Mouse (Mus musculus) hindbrain, embryonic 14.5 days (tissue): ENCODE measurements at regions not wholly inside any gene's neighbourhood (a gene's known extent, or its start where the extent isn't known, plus 50 kb on each side); places are given as distances from the start of the nearest gene placed in this dataset.

Experiments
- ATAC-seq: fragments of 200-750 bp; cut with Nextera tagmentation; 2 replicates; pipeline ENCODE4 v1.8.0; 2017; ENCODE audit warnings: moderate number of reproducible peaks, mild to moderate bottlenecking, moderate TSS enrichment, moderate library complexity; ENCODE audit not compliant: low FRiP score
- DNase-seq: peaks from one replicate; pipeline ENCODE4 v3.0.0-alpha.2; 2015; ENCODE audit warnings: low spot score
- H3K27ac ChIP-seq: fragments of 300-500 bp; sonication (generic); 2 replicates; pipeline ENCODE4 v1.5.1; 2014; ENCODE audit warnings: mild to moderate bottlenecking, moderate library complexity
- H3K27me3 ChIP-seq: fragments of 300-500 bp; sonication (generic); 2 replicates; pipeline ENCODE4 v1.6.1; 2014; ENCODE audit warnings: mild to moderate bottlenecking, low read length, mixed read lengths; ENCODE audit not compliant: control insufficient read depth, insufficient read depth
- H3K36me3 ChIP-seq: fragments of 300-500 bp; sonication (generic); replicated peaks from 2 replicates; pipeline ENCODE4 v1.6.1; 2014; ENCODE audit not compliant: control insufficient read depth, insufficient read depth
- H3K4me1 ChIP-seq: fragments of 300-500 bp; sonication (generic); replicated peaks from 2 replicates; pipeline ENCODE4 v1.6.1; 2014; ENCODE audit warnings: antibody characterized with exemption, low read length, mixed read lengths; ENCODE audit not compliant: control insufficient read depth, insufficient read depth
- H3K4me2 ChIP-seq: fragments of 300-500 bp; sonication (generic); replicated peaks from 2 replicates; pipeline ENCODE4 v1.6.1; 2014; ENCODE audit warnings: mild to moderate bottlenecking, moderate library complexity
- H3K4me3 ChIP-seq: fragments of 300-500 bp; sonication (generic); replicated peaks from 2 replicates; pipeline ENCODE4 v1.5.1; 2014; ENCODE audit warnings: mild to moderate bottlenecking, low read length
- H3K9ac ChIP-seq: fragments of 300-500 bp; sonication (generic); 2 replicates; pipeline ENCODE4 v1.6.1; 2014
- H3K9me3 ChIP-seq: fragments of 300-500 bp; sonication (generic); 2 replicates; pipeline ENCODE4 v1.6.1; 2016; ENCODE audit warnings: low read length; ENCODE audit not compliant: control insufficient read depth
- WGBS: fragments of 180-500 bp; shearing (Covaris S2); extraction: QIAGEN DNeasy Blood & Tissue Kit; methylation state at CpG from one replicate; pipeline ENCODE4 v1.1.7; 2014; 5-methylcytosine and 5-hydroxymethylcytosine counted together

GRCm38 (mm10) chr3:41493472-41493871, 62.1 kb upstream of the Jade1 start:
- ATAC-seq, result no peak
- WGBS, result 97% methylated on average over 7 of the region's 7 CpGs
- DNase-seq, result no peak
- Histone ChIP-seq H3K36me3 (no peaks in the 10 kb centered on the region), H3K4me3 (no peak overlapping the region), H3K27me3 (no peaks in the 10 kb centered on the region), H3K9me3 (no peaks in the 10 kb centered on the region), H3K9ac (no peak overlapping the region), H3K4me2 (no peak overlapping the region), H3K27ac (no peak overlapping the region), H3K4me1 (no peaks in the 10 kb centered on the region)

DNA sequence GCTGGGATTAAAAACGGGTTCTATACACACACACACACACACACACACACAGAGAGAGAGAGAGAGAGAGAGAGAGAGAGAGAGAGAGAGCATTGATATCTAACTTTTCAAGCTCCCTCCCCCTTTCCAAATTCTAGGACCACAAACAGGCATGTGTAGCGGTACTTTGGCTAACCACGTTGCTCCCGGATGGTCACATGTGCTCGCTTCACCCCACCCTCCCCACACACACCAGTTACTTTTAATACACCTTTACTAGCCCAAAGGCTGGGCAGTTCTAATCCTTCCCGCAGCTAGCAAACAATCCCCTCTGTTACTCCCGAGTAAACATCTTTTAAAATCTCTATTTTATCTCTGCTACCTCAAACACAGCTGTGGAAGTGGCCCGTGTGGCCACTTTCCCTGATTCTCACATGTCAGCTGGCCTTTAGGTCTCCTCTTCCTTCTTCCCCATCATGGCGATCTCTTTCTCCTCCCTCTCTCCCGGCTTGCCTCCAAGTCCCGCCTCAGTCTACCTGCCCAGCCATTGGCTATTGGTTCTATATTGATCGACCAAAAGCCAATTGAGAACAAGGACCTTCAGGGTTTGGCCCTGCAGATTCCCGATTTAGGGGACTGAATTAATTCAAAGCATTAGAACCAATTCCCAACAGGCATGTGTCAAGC, 62.7 kb upstream of the Jade1 start:
- WGBS, result 92% methylated on average over 13 of the region's 13 CpGs

GRCm38 (mm10) chr3:41492031-41492726, 63.4 kb upstream of the Jade1 start:
- no peak overlapping the region for H3K4me2 ChIP-seq
- no peaks in the 10 kb centered on the region for H3K4me1 ChIP-seq
- no peaks in the 10 kb centered on the region for H3K27me3 ChIP-seq
- DNase-seq (no peak), ATAC-seq (no peak)
- no peak overlapping the region for H3K4me3 ChIP-seq
- H3K36me3 ChIP-seq, result no peaks in the 10 kb centered on the region
- WGBS, result 89% methylated on average over 3 of the region's 3 CpGs
- no peak overlapping the region for H3K9ac ChIP-seq
- H3K9me3 ChIP-seq, result no peaks in the 10 kb centered on the region
- no peak overlapping the region for H3K27ac ChIP-seq

More for the DNA sequence above, 62.7 kb upstream of the Jade1 start:
- Histone ChIP-seq H3K4me3 (no peak overlapping the region), H3K4me2 (no peak overlapping the region), H3K9ac (no peak overlapping the region), H3K4me1 (no peaks in the 10 kb centered on the region), H3K36me3 (no peaks in the 10 kb centered on the region), H3K9me3 (no peaks in the 10 kb centered on the region), H3K27ac (no peak overlapping the region), H3K27me3 (no peaks in the 10 kb centered on the region)
- ATAC-seq, result no peak
- DNase-seq, result no peak

DNA sequence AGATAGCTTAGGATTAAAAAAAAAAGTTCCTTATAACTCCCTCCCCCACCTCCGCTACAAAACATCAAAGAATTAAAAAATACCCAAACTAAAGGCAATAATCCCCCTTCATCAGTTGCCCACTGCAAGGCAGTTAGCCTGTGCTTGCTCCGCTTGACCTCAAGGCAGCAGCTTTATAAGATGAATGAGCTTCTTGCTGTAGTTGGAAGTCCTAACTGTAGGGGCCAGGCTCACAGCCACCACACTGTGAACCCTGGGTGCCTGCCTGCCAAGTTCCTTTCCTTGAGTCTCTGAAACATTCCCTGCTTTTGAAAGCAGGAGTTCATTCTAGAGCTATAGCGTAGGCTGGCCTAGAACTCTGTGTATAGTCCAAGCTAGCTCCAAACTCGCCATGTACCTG, 64.3 kb upstream of the Jade1 start:
- no peaks in the 10 kb centered on the region for H3K27me3 ChIP-seq
- no peak overlapping the region for H3K9ac ChIP-seq
- no peak overlapping the region for H3K4me3 ChIP-seq
- H3K4me2 ChIP-seq, result no peak overlapping the region
- ATAC-seq (no peak), DNase-seq (no peak)
- 91% methylated on average over 4 of the region's 4 CpGs for WGBS
- H3K4me1 ChIP-seq, result no peaks in the 10 kb centered on the region
- no peak overlapping the region for H3K27ac ChIP-seq
- no peaks in the 10 kb centered on the region for H3K9me3 ChIP-seq
- no peaks in the 10 kb centered on the region for H3K36me3 ChIP-seq

- Histone ChIP-seq H3K4me1 (no peaks in the 10 kb centered on the region), H3K4me2 (no peak overlapping the region), H3K9me3 (no peaks in the 10 kb centered on the region), H3K27ac (no peak overlapping the region), H3K36me3 (no peaks in the 10 kb centered on the region), H3K4me3 (no peak overlapping the region), H3K9ac (no peak overlapping the region), H3K27me3 (no peaks in the 10 kb centered on the region)
- ATAC-seq, result no peak
- DNase-seq, result no peak
These were observed 65.5 kb upstream of the Jade1 start for GRCm38 (mm10) chr3:41489998-41490397.

GRCm38 (mm10) chr3:41489571-41489970, 66.0 kb upstream of the Jade1 start:
- Histone ChIP-seq H3K9me3 (no peaks in the 10 kb centered on the region), H3K27ac (no peak overlapping the region), H3K4me1 (no peaks in the 10 kb centered on the region), H3K4me3 (no peak overlapping the region), H3K9ac (no peak overlapping the region), H3K36me3 (no peaks in the 10 kb centered on the region), H3K4me2 (no peak overlapping the region), H3K27me3 (no peaks in the 10 kb centered on the region)
- DNase-seq, result no peak
- 83% methylated on average over 3 of the region's 3 CpGs for WGBS
- no peak for ATAC-seq

DNA sequence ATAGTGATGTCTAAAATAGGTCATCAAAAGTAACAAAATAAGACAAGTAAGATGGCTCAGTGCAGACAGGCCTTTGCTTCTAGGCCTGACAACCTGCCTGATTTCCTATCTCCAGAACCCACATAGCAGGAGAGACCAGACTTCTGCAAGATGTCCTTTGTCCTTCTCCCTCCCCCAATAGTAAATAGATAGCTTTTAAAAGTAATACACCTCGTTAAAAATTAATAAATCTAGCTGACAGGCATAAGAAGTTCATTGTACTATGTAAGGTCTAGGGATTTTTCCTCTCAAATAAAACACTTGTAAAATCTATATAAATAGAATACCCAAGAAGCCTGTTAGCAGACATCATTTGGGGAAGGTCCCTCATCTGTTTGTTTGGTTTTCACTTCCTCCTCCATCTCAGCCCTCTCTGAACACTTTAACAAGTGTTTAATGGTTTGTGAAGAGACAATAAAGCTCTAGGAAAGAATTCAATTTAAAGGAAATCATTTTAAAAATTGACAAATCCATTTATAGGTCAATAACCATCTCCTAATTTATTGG, 67.2 kb upstream of the Jade1 start:
- Histone ChIP-seq H3K4me3 (no peak overlapping the region), H3K27ac (no peak overlapping the region), H3K9ac (no peak overlapping the region), H3K4me2 (no peak overlapping the region), H3K27me3 (no peaks in the 10 kb centered on the region), H3K9me3 (no peaks in the 10 kb centered on the region), H3K4me1 (no peaks in the 10 kb centered on the region), H3K36me3 (no peaks in the 10 kb centered on the region)
- 56% methylated on average over 1 of the region's 1 CpGs for WGBS
- ATAC-seq (no peak), DNase-seq (no peak)

DNA sequence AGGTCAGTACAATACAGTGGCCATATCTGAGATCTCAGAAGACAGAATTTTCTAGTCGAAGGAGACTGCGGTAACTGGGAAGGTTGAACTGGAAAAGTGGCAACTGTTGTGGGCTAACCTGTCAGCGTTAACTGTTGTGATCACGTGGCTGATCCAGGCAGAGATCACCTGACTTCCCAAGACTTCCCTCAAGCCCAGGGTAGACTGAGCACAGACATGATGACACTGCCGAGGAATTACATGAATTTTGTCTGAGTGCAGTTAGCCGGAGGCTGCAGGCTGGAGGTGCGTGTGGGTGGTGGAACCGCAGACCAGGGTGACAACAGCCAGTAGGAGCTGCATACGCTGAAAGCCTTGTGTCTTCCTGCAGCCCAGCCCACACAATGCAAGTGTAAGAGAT, 70.6 kb upstream of the Jade1 start:
- Histone ChIP-seq H3K27me3 (no peaks in the 10 kb centered on the region), H3K9me3 (no peaks in the 10 kb centered on the region), H3K4me1 (no peaks in the 10 kb centered on the region), H3K4me2 (no peak overlapping the region), H3K4me3 (no peak overlapping the region), H3K27ac (no peak overlapping the region), H3K9ac (no peak overlapping the region), H3K36me3 (no peaks in the 10 kb centered on the region)
- DNase-seq, result no peak
- WGBS, result 89% methylated on average over 9 of the region's 9 CpGs
- ATAC-seq, result no peak

GRCm38 (mm10) chr3:41483582-41483981, 71.9 kb upstream of the Jade1 start:
- H3K9me3 ChIP-seq, result no peaks in the 10 kb centered on the region
- WGBS, result 88% methylated on average over 3 of the region's 3 CpGs
- no peaks in the 10 kb centered on the region for H3K36me3 ChIP-seq
- H3K27ac ChIP-seq, result no peak overlapping the region
- no peaks in the 10 kb centered on the region for H3K4me1 ChIP-seq
- DNase-seq (no peak), ATAC-seq (no peak)
- H3K4me2 ChIP-seq, result no peak overlapping the region
- H3K4me3 ChIP-seq, result no peak overlapping the region
- H3K27me3 ChIP-seq, result no peaks in the 10 kb centered on the region
- no peak overlapping the region for H3K9ac ChIP-seq
